Mouse (Mus musculus) CD8-positive naive resting alpha-beta T cell, adult 2 months (primary cell): ENCODE measurements at regions not wholly inside any gene's neighbourhood (a gene's known extent, or its start where the extent isn't known, plus 50 kb on each side); places are given as distances from the start of the nearest gene placed in this dataset.
A peak's percentile ranks its signal among the peaks of the same experiment; 100 is the strongest.
"Not testable (repeated sequence)": the region's sequence is repeated elsewhere in the genome, so short reads cannot be mapped to it uniquely, and the experiment has no call there.

Experiments
- DNase-seq, 2 experiments: peaks; one replicate each; pipeline ENCODE4 v3.0.0; 2022; ENCODE audit warnings: low read depth in 2 of 2, low spot score in 2 of 2

GRCm38 (mm10) chr2:147307488-147308386, 54.0 kb upstream of the Pax1 start:
- DNase-seq: peak in 1 of 2 experiments; percentile 2

- DNase-seq: no peak
These were observed 55.0 kb upstream of the Pax1 start for GRCm38 (mm10) chr2:147306728-147307127.

- no peak for DNase-seq
These were observed 56.5 kb upstream of the Pax1 start for GRCm38 (mm10) chr2:147305262-147305661.

- no peak for DNase-seq
These were observed 61.2 kb upstream of the Pax1 start for GRCm38 (mm10) chr2:147300503-147300902.

GRCm38 (mm10) chr2:147299359-147299758, 62.4 kb upstream of the Pax1 start:
- DNase-seq: no peak

GRCm38 (mm10) chr2:147298499-147298896, 63.2 kb upstream of the Pax1 start:
- DNase-seq: no peak

GRCm38 (mm10) chr2:147297876-147298498, 63.7 kb upstream of the Pax1 start:
- no peak for DNase-seq

- not testable (repeated sequence) for DNase-seq
These were observed 66.8 kb upstream of the Pax1 start for GRCm38 (mm10) chr2:147294926-147295325.

- DNase-seq: no peak
These were observed 68.4 kb upstream of the Pax1 start for GRCm38 (mm10) chr2:147293294-147293688.

GRCm38 (mm10) chr2:147292387-147293293, 69.1 kb upstream of the Pax1 start:
- DNase-seq: no peak

- no peak for DNase-seq
These were observed 78.3 kb upstream of the Pax1 start for GRCm38 (mm10) chr2:147283390-147283789.

- DNase-seq: no peak
These were observed 83.6 kb upstream of the Nkx2-2 start for GRCm38 (mm10) chr2:147277636-147278035.

GRCm38 (mm10) chr2:147269171-147269570, 75.1 kb upstream of the Nkx2-2 start:
- no peak for DNase-seq

GRCm38 (mm10) chr2:147267901-147268300, 73.9 kb upstream of the Nkx2-2 start:
- no peak for DNase-seq

- DNase-seq: no peak
These were observed 73.2 kb upstream of the Nkx2-2 start for GRCm38 (mm10) chr2:147267257-147267656.

GRCm38 (mm10) chr2:147256696-147257095, 62.7 kb upstream of the Nkx2-2 start:
- DNase-seq: peak; percentile 6 to 7

GRCm38 (mm10) chr2:147254944-147255343, 60.9 kb upstream of the Nkx2-2 start:
- DNase-seq: no peak

- no peak for DNase-seq
These were observed 60.1 kb upstream of the Nkx2-2 start for GRCm38 (mm10) chr2:147254137-147254536.

GRCm38 (mm10) chr2:147247981-147248514, 54.0 kb upstream of the Nkx2-2 start:
- DNase-seq: no peak

- no peak for DNase-seq
These were observed 53.2 kb upstream of the Nkx2-2 start for GRCm38 (mm10) chr2:147247238-147247637.

GRCm38 (mm10) chr2:147244406-147244805, 50.4 kb upstream of the Nkx2-2 start:
- DNase-seq: no peak
